Comparison of ENCODE assay signal across 8 mouse cellular contexts in the genomic region with DNA sequence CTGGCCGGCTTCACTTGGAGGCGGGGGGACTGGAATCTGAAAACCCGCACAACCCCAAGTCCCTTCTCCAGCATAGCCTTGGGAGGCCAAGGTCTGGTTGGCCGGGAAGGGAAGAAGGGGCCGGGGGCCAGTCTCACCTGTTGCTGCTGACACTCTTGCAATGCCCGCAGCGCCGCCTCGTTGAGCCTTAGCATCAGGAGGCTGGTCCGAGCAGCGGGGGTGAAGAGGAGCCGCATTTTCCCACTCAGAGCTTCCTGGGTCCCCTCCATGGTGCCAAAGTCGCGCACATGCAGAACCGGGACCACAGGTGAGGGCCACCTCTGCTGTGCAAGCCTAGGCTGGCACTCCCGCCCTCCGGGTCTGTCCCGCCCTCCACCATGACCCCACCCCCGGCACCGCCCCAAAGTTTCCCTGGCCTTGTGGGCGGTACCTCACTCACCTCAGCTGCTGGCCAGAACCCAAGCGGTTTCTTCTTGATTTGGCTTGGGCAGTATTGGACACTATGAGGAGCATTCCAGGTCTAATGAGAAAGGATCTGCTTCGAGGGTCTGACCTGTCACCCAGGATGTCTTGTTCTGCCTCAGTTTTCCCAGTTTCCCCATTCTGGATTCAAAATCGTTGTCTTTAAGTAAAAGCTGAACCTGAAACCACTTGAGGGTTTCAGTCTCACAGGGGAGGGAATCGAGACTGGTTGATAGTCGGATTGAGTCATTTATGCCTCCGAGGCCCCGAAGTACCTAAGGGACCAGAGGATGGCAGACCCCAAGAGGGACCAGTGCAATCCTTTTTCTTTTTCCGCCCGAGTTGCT. TPM values are rescaled to one million over a fixed set of nuclear protein-coding genes. Genes with fewer than 3 reads are reported as not detected.
A peak's percentile ranks its signal among the peaks of the same experiment; 100 is the strongest.
DNase-seq lines count a peak whose midpoint lies in the region; ATAC-seq lines count a peak whose summit lies in the region.

No protein-coding gene starts in this region.

- WGBS in embryonic facial prominence, embryonic 15.5 days: 1% methylated on average over 30 of the region's 30 CpGs
- 2% methylated on average over 29 of the region's 30 CpGs for WGBS in heart, embryonic 15.5 days
- WGBS in macrophage (ENCODE audit: missing documents): 4% methylated on average over 30 of the region's 30 CpGs

- H3K4me3 ChIP-seq in embryonic facial prominence, embryonic 15.5 days (replicated peaks): peak overlapping the region; percentile 50
- peak overlapping the region; percentile 53 for H3K4me3 ChIP-seq in heart, embryonic 15.5 days
- peak overlapping the region; percentile 35 for H3K4me3 ChIP-seq in macrophage (ENCODE audit: inconsistent target)

- peak; percentile 68 for DNase-seq in 416B (ENCODE audit: low read depth)
- DNase-seq in adrenal gland, postnatal 36 days: peak; percentile 86 to 91
- peak; percentile 89 for DNase-seq in kidney, postnatal 10 days
- peak; percentile 73 for DNase-seq in spleen, adult 12 weeks (ENCODE audit: low spot score)
- DNase-seq in layer of hippocampus, postnatal 14 days (ENCODE audit: low spot score in 2 of 2): no peak

- H3K9ac ChIP-seq in embryonic facial prominence, embryonic 15.5 days: peak overlapping the region; percentile 37
- peak overlapping the region; percentile 57 for H3K9ac ChIP-seq in heart, embryonic 15.5 days

- H3K36me3 ChIP-seq in embryonic facial prominence, embryonic 15.5 days: peaks cover 23% of the 10 kb centered on the region
- H3K36me3 ChIP-seq in heart, embryonic 15.5 days: peaks cover 20% of the 10 kb centered on the region
- H3K36me3 ChIP-seq in macrophage (ENCODE audit: inconsistent target): no peaks in the 10 kb centered on the region

- H3K9me3 ChIP-seq in embryonic facial prominence, embryonic 15.5 days (replicated peaks): no peaks in the 10 kb centered on the region
- H3K9me3 ChIP-seq in heart, embryonic 15.5 days (replicated peaks): no peaks in the 10 kb centered on the region

- peaks cover 3% of the 10 kb centered on the region; the same call in 1 of the 2 replicates for H3K27me3 ChIP-seq in embryonic facial prominence, embryonic 15.5 days
- H3K27me3 ChIP-seq in heart, embryonic 15.5 days: 0 out of 2 replicates have a peak, but pooled peaks cover 4% of the 10 kb centered on the region

- peak overlapping the region; percentile 95 for H3K4me2 ChIP-seq in embryonic facial prominence, embryonic 15.5 days (replicated peaks)
- peak overlapping the region; percentile 87 for H3K4me2 ChIP-seq in heart, embryonic 15.5 days

- peak; percentile 84 for ATAC-seq in embryonic facial prominence, embryonic 15.5 days (ENCODE audit: insufficient number of reproducible peaks, low FRiP score, low TSS enrichment, low read depth)
- ATAC-seq in heart, embryonic 15.5 days (replicated peaks; ENCODE audit: insufficient number of reproducible peaks, insufficient read depth, low FRiP score, low read depth): peak; percentile 71

- no peaks in the 10 kb centered on the region for H3K79me2 ChIP-seq in macrophage (ENCODE audit: inconsistent target)

- H3K27ac ChIP-seq in embryonic facial prominence, embryonic 15.5 days (replicated peaks): peak overlapping the region; percentile 28; the same call in 1 of the 2 replicates
- no peak overlapping the region for H3K27ac ChIP-seq in heart, embryonic 15.5 days
- H3K27ac ChIP-seq in macrophage: no peak overlapping the region

- H3K4me1 ChIP-seq in embryonic facial prominence, embryonic 15.5 days: peaks cover 16% of the 10 kb centered on the region
- H3K4me1 ChIP-seq in heart, embryonic 15.5 days (replicated peaks): peaks cover 16% of the 10 kb centered on the region

RNA-seq across cellular contexts. Expression of gene Ell3, which starts 1.6 kb away (rescaled TPM):
- under 1 TPM; 0.17 to 0.36 TPM for total RNA-seq in adrenal gland, postnatal 36 days (2021)
- polyA plus RNA-seq in embryonic facial prominence, embryonic 15.5 days (2015; fragmentation: Nextera tagmentation; extraction: Ambion mirVana): 28.9 and 37.4 TPM in 2 replicates
- 1.00 and 1.6 TPM in 2 replicates for polyA plus RNA-seq in heart, embryonic 15.5 days (2015; fragmentation: Nextera tagmentation; extraction: Ambion mirVana)
- 1 to 10 TPM in 20 of 26 experiments, under 1 TPM in 4, not detected in 2; 0.44 to 8.9 (median 1.8) TPM for total RNA-seq in macrophage (2018; cell fraction: chromatin; rRNA removed)
- under 1 TPM in 15 of 26 experiments, not detected in 11; 0.06 to 0.15 (median 0.10) TPM for total RNA-seq in macrophage (2018; cell fraction: cytosol; rRNA removed)
- 1 to 10 TPM in 12 of 26 experiments, under 1 TPM in 13, not detected in 1; 0.35 to 4.9 (median 0.96) TPM for total RNA-seq in macrophage (2018; cell fraction: nucleus; rRNA removed)
- 0.10 to 0.13 TPM in 2 of 3 replicates, not detected in the other for polyA plus RNA-seq in macrophage (2018)
- not detected for total RNA-seq in layer of hippocampus, postnatal 14 days (2021)

RNA-seq across cellular contexts. Expression of gene Serf2, which starts 6.5 kb away (rescaled TPM):
- 100 to 1,000 TPM; 333 to 337 TPM for total RNA-seq in adrenal gland, postnatal 36 days (2021)
- polyA plus RNA-seq in embryonic facial prominence, embryonic 15.5 days (2015; fragmentation: Nextera tagmentation; extraction: Ambion mirVana): 510 and 538 TPM in 2 replicates
- polyA plus RNA-seq in heart, embryonic 15.5 days (2015; fragmentation: Nextera tagmentation; extraction: Ambion mirVana): 466 and 549 TPM in 2 replicates
- 100 to 1,000 TPM in 8 of 26 experiments, 10 to 100 TPM in 18; 22.2 to 154 (median 72.0) TPM for total RNA-seq in macrophage (2018; cell fraction: chromatin; rRNA removed)
- total RNA-seq in macrophage (2018; cell fraction: cytosol; rRNA removed): 100 to 1,000 TPM; 556 to 864 (median 617) TPM
- total RNA-seq in macrophage (2018; cell fraction: nucleus; rRNA removed): 100 to 1,000 TPM in 22 of 26 experiments, 10 to 100 TPM in 4; 82.9 to 281 (median 152) TPM
- polyA plus RNA-seq in macrophage (2018): 394 to 858 TPM (median 784 TPM) in 3 replicates
- 100 to 1,000 TPM; 157 to 166 TPM for total RNA-seq in layer of hippocampus, postnatal 14 days (2021)

RNA-seq across cellular contexts. Expression of gene Hypk, which starts 10.6 kb away (rescaled TPM):
- 10 to 100 TPM; 33.0 to 34.7 TPM for total RNA-seq in adrenal gland, postnatal 36 days (2021)
- polyA plus RNA-seq in embryonic facial prominence, embryonic 15.5 days (2015; fragmentation: Nextera tagmentation; extraction: Ambion mirVana): 101 and 108 TPM in 2 replicates
- polyA plus RNA-seq in heart, embryonic 15.5 days (2015; fragmentation: Nextera tagmentation; extraction: Ambion mirVana): 85.3 and 101 TPM in 2 replicates
- total RNA-seq in macrophage (2018; cell fraction: chromatin; rRNA removed): 100 to 1,000 TPM in 2 of 26 experiments, 10 to 100 TPM in 24; 27.9 to 101 (median 70.4) TPM
- total RNA-seq in macrophage (2018; cell fraction: cytosol; rRNA removed): 10 to 100 TPM in 2 of 26 experiments, 1 to 10 TPM in 24; 1.1 to 20.3 (median 4.7) TPM
- total RNA-seq in macrophage (2018; cell fraction: nucleus; rRNA removed): 10 to 100 TPM; 20.7 to 70.6 (median 39.9) TPM
- 13.5 to 25.3 TPM (median 20.5 TPM) in 3 replicates for polyA plus RNA-seq in macrophage (2018)
- 10 to 100 TPM; 20.1 to 27.8 TPM for total RNA-seq in layer of hippocampus, postnatal 14 days (2021)

RNA-seq across cellular contexts. Expression of gene Serinc4, which starts 14.1 kb away (rescaled TPM):
- under 1 TPM in 1 of 2 experiments, not detected in 1; 0.20 TPM for total RNA-seq in adrenal gland, postnatal 36 days (2021)
- polyA plus RNA-seq in embryonic facial prominence, embryonic 15.5 days (2015; fragmentation: Nextera tagmentation; extraction: Ambion mirVana): 0.53 and 0.61 TPM in 2 replicates
- 0.13 and 0.19 TPM in 2 replicates for polyA plus RNA-seq in heart, embryonic 15.5 days (2015; fragmentation: Nextera tagmentation; extraction: Ambion mirVana)
- total RNA-seq in macrophage (2018; cell fraction: chromatin; rRNA removed): 1 to 10 TPM in 3 of 26 experiments, under 1 TPM in 8, not detected in 15; 0.16 to 1.5 (median 0.79) TPM
- under 1 TPM in 11 of 26 experiments, not detected in 15; 0.04 to 0.19 (median 0.10) TPM for total RNA-seq in macrophage (2018; cell fraction: cytosol; rRNA removed)
- under 1 TPM in 6 of 26 experiments, not detected in 20; 0.26 to 0.64 (median 0.38) TPM for total RNA-seq in macrophage (2018; cell fraction: nucleus; rRNA removed)
- 0.15 to 0.50 TPM in 2 of 3 replicates, not detected in the other for polyA plus RNA-seq in macrophage (2018)
- under 1 TPM; 0.97 to 0.98 TPM for total RNA-seq in layer of hippocampus, postnatal 14 days (2021)

RNA-seq across cellular contexts. Expression of gene Catsper2, which starts 28.9 kb away (rescaled TPM):
- total RNA-seq in adrenal gland, postnatal 36 days (2021): 1 to 10 TPM; 1.9 to 2.9 TPM
- 3.0 and 3.3 TPM in 2 replicates for polyA plus RNA-seq in embryonic facial prominence, embryonic 15.5 days (2015; fragmentation: Nextera tagmentation; extraction: Ambion mirVana)
- polyA plus RNA-seq in heart, embryonic 15.5 days (2015; fragmentation: Nextera tagmentation; extraction: Ambion mirVana): 2.0 and 2.5 TPM in 2 replicates
- 10 to 100 TPM in 7 of 26 experiments, 1 to 10 TPM in 19; 2.1 to 14.0 (median 9.1) TPM for total RNA-seq in macrophage (2018; cell fraction: chromatin; rRNA removed)
- total RNA-seq in macrophage (2018; cell fraction: cytosol; rRNA removed): 1 to 10 TPM in 2 of 26 experiments, under 1 TPM in 24; 0.24 to 1.4 (median 0.60) TPM
- total RNA-seq in macrophage (2018; cell fraction: nucleus; rRNA removed): 10 to 100 TPM in 1 of 26 experiments, 1 to 10 TPM in 24, under 1 TPM in 1; 0.96 to 11.5 (median 4.2) TPM
- 0.42 to 0.65 TPM (median 0.48 TPM) in 3 replicates for polyA plus RNA-seq in macrophage (2018)
- 1 to 10 TPM; 4.1 to 4.6 TPM for total RNA-seq in layer of hippocampus, postnatal 14 days (2021)

Comparison
In these comparisons a context has a peak if more than half of its experiments do, and no peak if none do; other contexts are left out.
1. DNase-seq: peak in 416B (single experiment), adrenal gland, postnatal 36 days (2 of 2), kidney, postnatal 10 days (single experiment) and spleen, adult 12 weeks (single experiment); none in layer of hippocampus, postnatal 14 days (0 of 2).
2. RNA of gene Ell3, which starts 1.6 kb away (polyA plus RNA-seq): 28.9 to 37.4 TPM in embryonic facial prominence, embryonic 15.5 days; 1.00 to 1.6 TPM in heart, embryonic 15.5 days and 0.10 to 0.13 TPM in macrophage; every median in the first group is over 10 times any median in the second.
3. Peak in every context shown above with its lines, with median percentiles within 50 percentile points of each other: H3K4me3 ChIP-seq.